Mouse (Mus musculus) embryonic facial prominence, embryonic 11.5 days (tissue): ENCODE measurements around the gene Cdk13. TPM values are rescaled to one million over a fixed set of nuclear protein-coding genes. Genes with fewer than 3 reads are reported as not detected.

Experiments
- ATAC-seq: fragments of 200-750 bp; cut with Nextera tagmentation; replicated peaks from 2 replicates; pipeline ENCODE4 v1.8.0; 2017; ENCODE audit warnings: low read depth; ENCODE audit not compliant: insufficient number of reproducible peaks, low FRiP score, low TSS enrichment
- DNase-seq: peaks from one replicate; pipeline ENCODE4 v3.0.0-alpha.2; 2015; ENCODE audit warnings: low spot score
- H3K27ac ChIP-seq: fragments of 300-500 bp; sonication (generic); replicated peaks from 2 replicates; pipeline ENCODE4 v1.5.1; 2014; ENCODE audit warnings: mild to moderate bottlenecking, low read depth, low read length, control low read depth
- H3K27me3 ChIP-seq: fragments of 300-500 bp; sonication (generic); 2 replicates; pipeline ENCODE4 v1.6.1; 2014; ENCODE audit warnings: mild to moderate bottlenecking, low read length, moderate library complexity, mixed read lengths; ENCODE audit not compliant: control insufficient read depth, insufficient read depth
- H3K36me3 ChIP-seq: fragments of 300-500 bp; sonication (generic); replicated peaks from 2 replicates; pipeline ENCODE4 v1.6.1; 2014; ENCODE audit warnings: low read depth, mild to moderate bottlenecking, low read length, moderate library complexity, mixed read lengths; ENCODE audit not compliant: control insufficient read depth, insufficient read depth
- H3K4me1 ChIP-seq: fragments of 300-500 bp; sonication (generic); 2 replicates; pipeline ENCODE4 v1.6.1; 2014; ENCODE audit warnings: low read length, mixed read lengths; ENCODE audit not compliant: control insufficient read depth, insufficient read depth
- H3K4me2 ChIP-seq: fragments of 300-500 bp; sonication (generic); 2 replicates; pipeline ENCODE4 v1.6.1; 2014; ENCODE audit warnings: low read depth, mild to moderate bottlenecking, control low read depth, low read length, moderate library complexity
- H3K4me3 ChIP-seq: fragments of 300-500 bp; sonication (generic); 2 replicates; pipeline ENCODE4 v1.5.1; 2014; ENCODE audit warnings: low read depth, low read length, control low read depth
- H3K9ac ChIP-seq: fragments of 300-500 bp; sonication (generic); replicated peaks from 2 replicates; pipeline ENCODE4 v1.6.1; 2014; ENCODE audit warnings: mild to moderate bottlenecking, control low read depth, low read length
- H3K9me3 ChIP-seq: fragments of 300-500 bp; sonication (generic); replicated peaks from 2 replicates; pipeline ENCODE4 v1.6.1; 2016; ENCODE audit warnings: mild to moderate bottlenecking, low read length, inconsistent platforms, mixed read lengths; ENCODE audit not compliant: control insufficient read depth
- WGBS: fragments of 180-500 bp; shearing (Covaris S2); extraction: QIAGEN DNeasy Blood & Tissue Kit; methylation state at CpG from one replicate; pipeline ENCODE4 v1.1.7; 2014; 5-methylcytosine and 5-hydroxymethylcytosine counted together
- polyA plus RNA-seq: library from polyadenylated mRNA; unstranded; fragments of >200 nt; fragmentation: Nextera tagmentation; extraction: Ambion mirVana; gene quantifications from 2 replicates; pipeline ENCODE4 v1.2.1, GENCODE M21; 2014

Cdk13 gene
- polyA plus RNA-seq, 1 experiment from 2014 or later: 20.7 TPM

- Histone ChIP-seq H3K4me3 (peak within 1 kb of the TSS; percentile 84), H3K9me3 (no peaks in the 10 kb centered on the region), H3K27me3 (no peaks in the 10 kb centered on the region), H3K4me1 (no peaks in the 10 kb centered on the region), H3K36me3 (no peaks in the 10 kb centered on the region), H3K27ac (peak within 1 kb of the TSS; percentile 57), H3K4me2 (peak within 1 kb of the TSS; percentile 60), H3K9ac (peak within 1 kb of the TSS; percentile 85)
- WGBS: under 1% methylated on average over 64 of the region's 66 CpGs
- DNase-seq (peak; percentile 100), ATAC-seq (peak; percentile 100)
Measured at GRCm38 (mm10) chr13:17694911-17695699, 109.8 kb downstream of the Cdk13 start, which contains the start of the genes Mplkip and Sugct. TSS of gene Mplkip (plus strand) at chr13:17695192. TSS of gene Sugct (minus strand) at chr13:17695553.

- WGBS: 1% methylated on average over 19 of the region's 25 CpGs
- Histone ChIP-seq H3K4me2 (peak overlapping the region; percentile 60), H3K27ac (no peak overlapping the region), H3K4me3 (peak overlapping the region; percentile 84), H3K27me3 (no peaks in the 10 kb centered on the region), H3K9ac (peak overlapping the region; percentile 67), H3K9me3 (no peaks in the 10 kb centered on the region), H3K36me3 (no peaks in the 10 kb centered on the region), H3K4me1 (no peaks in the 10 kb centered on the region)
- DNase-seq: peak; percentile 58
- ATAC-seq: peak; percentile 84
Measured at GRCm38 (mm10) chr13:17694414-17694813, 110.5 kb downstream of the Cdk13 start.

DNA sequence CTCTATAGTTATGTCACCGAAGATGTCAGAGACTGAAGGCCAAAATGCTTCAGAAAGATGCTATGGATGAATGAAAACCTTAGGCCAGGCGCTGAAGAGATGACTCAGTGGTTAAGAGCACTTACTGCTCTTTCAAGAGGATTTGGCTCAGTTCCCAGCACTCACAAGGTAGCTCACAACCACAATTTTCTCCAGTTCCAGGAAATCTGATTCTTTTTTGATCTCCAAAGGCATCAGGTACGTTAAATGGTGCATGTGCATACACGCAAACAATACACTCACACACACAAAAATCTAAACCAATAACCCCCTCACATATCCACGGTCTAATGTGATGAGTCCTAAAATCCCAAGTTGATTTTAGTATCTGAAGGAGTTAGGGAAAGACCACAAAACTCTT lies 111.1 kb downstream of the Cdk13 start:
- Histone ChIP-seq H3K4me3 (no peak overlapping the region), H3K27ac (no peak overlapping the region), H3K9ac (no peak overlapping the region), H3K4me1 (no peaks in the 10 kb centered on the region), H3K36me3 (no peaks in the 10 kb centered on the region), H3K4me2 (no peak overlapping the region), H3K9me3 (no peaks in the 10 kb centered on the region), H3K27me3 (no peaks in the 10 kb centered on the region)
- no peak for ATAC-seq
- DNase-seq: no peak
- WGBS: 78% methylated on average over 5 of the region's 5 CpGs

- no peak overlapping the region for H3K9ac ChIP-seq
- no peak overlapping the region for H3K4me2 ChIP-seq
- H3K27me3 ChIP-seq: no peaks in the 10 kb centered on the region
- H3K4me1 ChIP-seq: no peaks in the 10 kb centered on the region
- 74% methylated on average over 1 of the region's 1 CpGs for WGBS
- ATAC-seq (no peak), DNase-seq (no peak)
- H3K4me3 ChIP-seq: no peak overlapping the region
- no peaks in the 10 kb centered on the region for H3K9me3 ChIP-seq
- H3K36me3 ChIP-seq: no peaks in the 10 kb centered on the region
- no peak overlapping the region for H3K27ac ChIP-seq
Measured at GRCm38 (mm10) chr13:17691436-17691835, 113.5 kb downstream of the Cdk13 start.

DNA sequence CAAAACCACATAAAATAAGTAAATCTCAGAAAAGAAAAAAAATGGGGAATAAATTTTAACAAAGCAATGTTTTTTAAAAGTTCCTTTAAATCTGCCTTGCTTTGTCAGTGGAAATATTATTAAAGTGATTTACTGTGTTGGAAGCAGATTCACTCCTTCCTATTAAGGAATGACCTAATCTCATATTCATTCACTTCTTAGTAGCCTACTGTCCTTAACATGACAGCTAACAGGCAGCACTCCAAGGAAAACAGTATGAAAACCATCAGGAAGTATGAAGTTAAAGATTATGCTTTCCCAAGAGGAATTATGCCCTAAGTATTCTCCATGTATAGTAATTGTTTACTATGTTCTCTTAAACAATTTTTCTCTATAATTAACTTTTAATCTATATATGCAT lies 114.2 kb downstream of the Cdk13 start:
- H3K9ac ChIP-seq: no peak overlapping the region
- no peaks in the 10 kb centered on the region for H3K27me3 ChIP-seq
- no peak for DNase-seq
- H3K9me3 ChIP-seq: no peaks in the 10 kb centered on the region
- no peak overlapping the region for H3K27ac ChIP-seq
- H3K4me3 ChIP-seq: no peak overlapping the region
- H3K4me2 ChIP-seq: no peak overlapping the region
- no peak for ATAC-seq
- H3K36me3 ChIP-seq: no peaks in the 10 kb centered on the region
- no peaks in the 10 kb centered on the region for H3K4me1 ChIP-seq

DNA sequence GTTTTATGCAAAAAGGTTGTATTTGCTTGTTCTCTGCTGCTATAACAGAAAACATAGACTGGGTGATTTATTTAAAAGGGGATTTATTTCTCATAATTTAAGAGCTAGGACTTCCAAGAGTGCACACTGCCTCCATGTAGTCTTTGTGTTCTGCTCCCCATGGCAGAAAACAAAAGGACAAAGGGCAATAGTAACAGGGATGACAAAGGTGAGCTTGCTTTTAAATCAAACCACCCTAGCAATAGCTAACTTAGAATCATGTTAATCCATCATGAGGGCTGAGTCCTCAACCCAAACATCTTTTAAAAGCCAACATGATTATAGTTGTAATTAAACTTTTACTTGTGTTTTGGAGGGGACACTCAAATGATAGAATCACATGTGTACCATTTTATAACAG lies 115.4 kb downstream of the Cdk13 start:
- Histone ChIP-seq H3K27ac (no peak overlapping the region), H3K4me3 (no peak overlapping the region), H3K9me3 (no peaks in the 10 kb centered on the region), H3K4me1 (no peaks in the 10 kb centered on the region), H3K27me3 (no peaks in the 10 kb centered on the region), H3K4me2 (no peak overlapping the region), H3K9ac (no peak overlapping the region), H3K36me3 (no peaks in the 10 kb centered on the region)
- ATAC-seq (no peak), DNase-seq (no peak)

GRCm38 (mm10) chr13:17671122-17671521 lies 133.8 kb downstream of the Cdk13 start:
- no peak for DNase-seq
- WGBS: 69% methylated on average over 1 of the region's 1 CpGs

DNA sequence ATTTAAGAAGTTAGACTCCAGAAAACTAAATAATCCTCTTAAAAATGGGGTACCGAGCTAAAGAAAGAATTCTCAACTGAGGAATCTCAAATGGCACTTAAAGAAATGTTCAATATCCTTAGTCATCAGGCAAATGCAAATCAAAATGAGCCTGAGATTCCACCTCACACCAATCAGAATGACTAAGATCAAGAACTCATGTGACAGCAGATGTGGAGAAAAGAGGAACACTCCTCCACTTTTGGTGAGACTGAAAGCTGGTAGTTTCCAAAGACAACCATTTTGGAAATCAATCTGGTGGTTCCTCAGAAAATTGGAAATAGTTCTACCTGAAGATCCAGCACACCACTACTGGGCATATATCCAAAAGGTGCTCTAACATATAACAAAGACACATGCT lies 137.5 kb downstream of the Cdk13 start:
- H3K4me2 ChIP-seq: no peak overlapping the region
- DNase-seq: no peak
- H3K9ac ChIP-seq: no peak overlapping the region
- ATAC-seq: no peak
- no peaks in the 10 kb centered on the region for H3K36me3 ChIP-seq
- H3K4me3 ChIP-seq: no peak overlapping the region
- no peaks in the 10 kb centered on the region for H3K4me1 ChIP-seq
- no peak overlapping the region for H3K27ac ChIP-seq
- H3K9me3 ChIP-seq: no peaks in the 10 kb centered on the region
- WGBS: 93% methylated on average over 1 of the region's 1 CpGs
- H3K27me3 ChIP-seq: no peaks in the 10 kb centered on the region

More at GRCm38 (mm10) chr13:17671122-17671521, 133.8 kb downstream of the Cdk13 start:
- H3K27me3 ChIP-seq: no peaks in the 10 kb centered on the region
- H3K27ac ChIP-seq: no peak overlapping the region
- no peaks in the 10 kb centered on the region for H3K4me1 ChIP-seq
- ATAC-seq: no peak
- no peak overlapping the region for H3K9ac ChIP-seq
- no peaks in the 10 kb centered on the region for H3K36me3 ChIP-seq
- H3K4me3 ChIP-seq: no peak overlapping the region
- H3K9me3 ChIP-seq: no peaks in the 10 kb centered on the region
- H3K4me2 ChIP-seq: no peak overlapping the region
